Mouse (Mus musculus): ENCODE results near the gene Slc16a1. TPM values are rescaled to one million over a fixed set of nuclear protein-coding genes. Genes with fewer than 3 reads are reported as not detected.
A peak's percentile ranks its signal among the peaks of the same experiment; 100 is the strongest.
"Not testable (repeated sequence)": the region's sequence is repeated elsewhere in the genome, so short reads cannot be mapped to it uniquely, and the experiment has no call there.

The Slc16a1 gene
- polyA plus RNA-seq, 2 experiments from 2014 or later, result 6.7 to 11.2 TPM

- peak; percentile 70 for ATAC-seq
These were observed 36.9 kb downstream of the Slc16a1 start for GRCm38 (mm10) chr3:104675258-104675851.

- ATAC-seq, result no peak
These were observed 39.3 kb downstream of the Slc16a1 start for GRCm38 (mm10) chr3:104677781-104678180.

- no peak for ATAC-seq
These were observed 40.4 kb downstream of the Slc16a1 start for GRCm38 (mm10) chr3:104678826-104679225.

GRCm38 (mm10) chr3:104682671-104683504 lies 44.4 kb downstream of the Slc16a1 start:
- peak; percentile 66 for ATAC-seq

- peak; percentile 94 for ATAC-seq
These were observed 62.4 kb downstream of the Slc16a1 start for GRCm38 (mm10) chr3:104700751-104701335.

- no peak for ATAC-seq
These were observed 63.3 kb downstream of the Slc16a1 start for GRCm38 (mm10) chr3:104701761-104702160.

GRCm38 (mm10) chr3:104703941-104704340 lies 65.5 kb downstream of the Slc16a1 start:
- no peak for ATAC-seq

- no peak for ATAC-seq
These were observed 68.0 kb downstream of the Slc16a1 start for GRCm38 (mm10) chr3:104706446-104706845.

GRCm38 (mm10) chr3:104706951-104707771 lies 68.7 kb downstream of the Slc16a1 start:
- ATAC-seq, result not testable (repeated sequence)

- not testable (repeated sequence) for ATAC-seq
These were observed 69.3 kb downstream of the Slc16a1 start for GRCm38 (mm10) chr3:104707772-104708144.

Other genes with a start within 250 kb of the Slc16a1 start
- 1 to 10 TPM; 5.5 TPM for gene Lrig2, start 126.8 kb upstream of the Slc16a1 start, polyA plus RNA-seq (2017; shearing (Covaris generic))
- 10 to 100 TPM; 24.1 to 28.0 TPM for gene Ppm1j, start 142.4 kb downstream of the Slc16a1 start, polyA plus RNA-seq (2017; shearing (Covaris generic))
- gene Fam19a3, start 143.2 kb downstream of the Slc16a1 start, polyA plus RNA-seq (2017; shearing (Covaris generic)), result 1 to 10 TPM in 1 of 2 experiments, under 1 TPM in 1; 0.83 to 1.4 TPM
- gene Rhoc, start 149.7 kb downstream of the Slc16a1 start, polyA plus RNA-seq (2017; shearing (Covaris generic)), result 1 to 10 TPM; 7.3 to 9.9 TPM
- gene Mov10, start 179.9 kb downstream of the Slc16a1 start, polyA plus RNA-seq (2017; shearing (Covaris generic)), result 10 to 100 TPM; 16.2 to 34.8 TPM
- gene St7l, start 225.3 kb downstream of the Slc16a1 start, polyA plus RNA-seq (2017; shearing (Covaris generic)), result 10 to 100 TPM; 23.8 to 26.2 TPM
- gene Capza1, start 225.8 kb downstream of the Slc16a1 start, polyA plus RNA-seq (2017; shearing (Covaris generic)), result 100 to 1,000 TPM; 321 to 578 TPM

Measured in activated CD4-positive, CD25-positive, alpha-beta regulatory T cell, adult 4 months (primary cell).